Mouse (Mus musculus): Measurements from ENCODE around the gene Acan. TPM values are rescaled to one million over a fixed set of nuclear protein-coding genes. Genes with fewer than 3 reads are reported as not detected.

Gene Acan
- polyA plus RNA-seq, 1 experiment from 2014 or later, result 0.12 TPM

GRCm38 (mm10) chr7:79147011-79147837 is 93.9 kb downstream of the Acan start:
- no peak for ATAC-seq
- 49% methylated on average over 12 of the region's 12 CpGs for WGBS
- Histone ChIP-seq H3K4me2 (replicated peaks; ENCODE audit: low read depth, low read length) (peak overlapping the region; percentile 75), H3K9me3 (ENCODE audit: low read length) (no peaks in the 10 kb centered on the region), H3K4me3 (ENCODE audit: low read depth, low read length) (0 out of 2 replicates have a peak overlapping the region, but pooled peaks have one; percentile 73), H3K27ac (ENCODE audit: low read length) (no peak overlapping the region), H3K36me3 (ENCODE audit: insufficient read depth, low read length) (no peaks in the 10 kb centered on the region), H3K27me3 (replicated peaks; ENCODE audit: insufficient read depth, low read length) (no peaks in the 10 kb centered on the region), H3K4me1 (ENCODE audit: insufficient read depth, low read depth, low read length) (no peaks in the 10 kb centered on the region), H3K9ac (replicated peaks; ENCODE audit: low read depth) (no peak overlapping the region)
- DNase-seq (ENCODE audit: low spot score), result no peak
- TF ChIP-seq EP300 (IDR thresholded peaks at IDR 0.05) (no peak), CTCF (IDR thresholded peaks at IDR 0.05) (no peak)

GRCm38 (mm10) chr7:79147931-79148653 is 94.8 kb downstream of the Acan start:
- Histone ChIP-seq H3K9me3 (ENCODE audit: low read length) (no peaks in the 10 kb centered on the region), H3K4me2 (replicated peaks; ENCODE audit: low read depth, low read length) (peak overlapping the region; percentile 75), H3K4me1 (ENCODE audit: insufficient read depth, low read depth, low read length) (no peaks in the 10 kb centered on the region), H3K9ac (replicated peaks; ENCODE audit: low read depth) (peak overlapping the region; percentile 65), H3K27ac (ENCODE audit: low read length) (peak overlapping the region; percentile 86), H3K36me3 (ENCODE audit: insufficient read depth, low read length) (no peaks in the 10 kb centered on the region), H3K27me3 (replicated peaks; ENCODE audit: insufficient read depth, low read length) (no peaks in the 10 kb centered on the region), H3K4me3 (ENCODE audit: low read depth, low read length) (peak overlapping the region; percentile 73)
- ATAC-seq, result peak; percentile 12; the same call in 1 of the 2 replicates
- TF ChIP-seq EP300 (IDR thresholded peaks at IDR 0.05) (no peak), CTCF (IDR thresholded peaks at IDR 0.05) (no peak)
- peak; percentile 52 for DNase-seq (ENCODE audit: low spot score)
- WGBS, result 4% methylated on average over 20 of the region's 20 CpGs

GRCm38 (mm10) chr7:79148711-79149266 is 95.5 kb downstream of the Acan start, which contains the start of gene Mfge8:
Mfge8 (minus strand) TSS chr7:79149060.
- no peaks in the 10 kb centered on the region for H3K4me1 ChIP-seq (ENCODE audit: insufficient read depth, low read depth, low read length)
- peak within 1 kb of the TSS; percentile 65 for H3K9ac ChIP-seq (replicated peaks; ENCODE audit: low read depth)
- H3K36me3 ChIP-seq (ENCODE audit: insufficient read depth, low read length), result no peaks in the 10 kb centered on the region
- H3K27ac ChIP-seq (ENCODE audit: low read length), result peak within 1 kb of the TSS; percentile 86
- WGBS, result 3% methylated on average over 39 of the region's 39 CpGs
- TF ChIP-seq CTCF (IDR thresholded peaks at IDR 0.05), result peak; percentile 1; the same call in 1 of the 2 replicates
- no peak for TF ChIP-seq EP300 (IDR thresholded peaks at IDR 0.05)
- peak; percentile 96 for DNase-seq (ENCODE audit: low spot score)
- H3K4me3 ChIP-seq (ENCODE audit: low read depth, low read length), result peak within 1 kb of the TSS; percentile 73
- H3K4me2 ChIP-seq (replicated peaks; ENCODE audit: low read depth, low read length), result peak within 1 kb of the TSS; percentile 75
- H3K27me3 ChIP-seq (replicated peaks; ENCODE audit: insufficient read depth, low read length), result no peaks in the 10 kb centered on the region
- no peaks in the 10 kb centered on the region for H3K9me3 ChIP-seq (ENCODE audit: low read length)
- ATAC-seq, result peak; percentile 98

- no peak overlapping the region for H3K4me3 ChIP-seq (ENCODE audit: low read depth, low read length)
- no peak for TF ChIP-seq CTCF (IDR thresholded peaks at IDR 0.05)
- TF ChIP-seq EP300 (IDR thresholded peaks at IDR 0.05), result no peak
- H3K4me2 ChIP-seq (replicated peaks; ENCODE audit: low read depth, low read length), result no peak overlapping the region
- no peaks in the 10 kb centered on the region for H3K27me3 ChIP-seq (replicated peaks; ENCODE audit: insufficient read depth, low read length)
- no peaks in the 10 kb centered on the region for H3K9me3 ChIP-seq (ENCODE audit: low read length)
- no peak for ATAC-seq
- no peak overlapping the region for H3K9ac ChIP-seq (replicated peaks; ENCODE audit: low read depth)
- no peak overlapping the region for H3K27ac ChIP-seq (ENCODE audit: low read length)
- no peaks in the 10 kb centered on the region for H3K36me3 ChIP-seq (ENCODE audit: insufficient read depth, low read length)
- WGBS, result 39% methylated on average over 6 of the region's 6 CpGs
- H3K4me1 ChIP-seq (ENCODE audit: insufficient read depth, low read depth, low read length), result no peaks in the 10 kb centered on the region
- no peak for DNase-seq (ENCODE audit: low spot score)
Observed at GRCm38 (mm10) chr7:79149522-79149921, 96.2 kb downstream of the Acan start.

- no peaks in the 10 kb centered on the region for H3K4me1 ChIP-seq (ENCODE audit: insufficient read depth, low read depth, low read length)
- H3K9ac ChIP-seq (replicated peaks; ENCODE audit: low read depth), result no peak overlapping the region
- H3K27me3 ChIP-seq (replicated peaks; ENCODE audit: insufficient read depth, low read length), result no peaks in the 10 kb centered on the region
- no peaks in the 10 kb centered on the region for H3K36me3 ChIP-seq (ENCODE audit: insufficient read depth, low read length)
- H3K9me3 ChIP-seq (ENCODE audit: low read length), result no peaks in the 10 kb centered on the region
- 43% methylated on average over 1 of the region's 1 CpGs for WGBS
- DNase-seq (ENCODE audit: low spot score), result no peak
- H3K27ac ChIP-seq (ENCODE audit: low read length), result no peak overlapping the region
- no peak for TF ChIP-seq CTCF (IDR thresholded peaks at IDR 0.05)
- TF ChIP-seq EP300 (IDR thresholded peaks at IDR 0.05), result no peak
- H3K4me3 ChIP-seq (ENCODE audit: low read depth, low read length), result no peak overlapping the region
- no peak for ATAC-seq
- no peak overlapping the region for H3K4me2 ChIP-seq (replicated peaks; ENCODE audit: low read depth, low read length)
Observed at GRCm38 (mm10) chr7:79159406-79159805, 106.1 kb downstream of the Acan start.

Other genes starting within 250 kb of the Acan start
- 7.8 and 8.5 TPM in 2 replicates for gene Det1, start 206.2 kb upstream of the Acan start, polyA plus RNA-seq (2015; fragmentation: Nextera tagmentation; extraction: Ambion mirVana)
- 19.9 and 20.0 TPM in 2 replicates for gene Aen, start 157.6 kb upstream of the Acan start, polyA plus RNA-seq (2015; fragmentation: Nextera tagmentation; extraction: Ambion mirVana)
- 31.0 and 38.5 TPM in 2 replicates for gene Isg20, start 140.1 kb upstream of the Acan start, polyA plus RNA-seq (2015; fragmentation: Nextera tagmentation; extraction: Ambion mirVana)
- gene Hapln3, start 77.5 kb downstream of the Acan start, polyA plus RNA-seq (2015; fragmentation: Nextera tagmentation; extraction: Ambion mirVana), result 0.17 TPM in 1 of 2 replicates, not detected in the other
- gene Mfge8, start 95.6 kb downstream of the Acan start, polyA plus RNA-seq (2015; fragmentation: Nextera tagmentation; extraction: Ambion mirVana), result 312 and 318 TPM in 2 replicates
- gene Abhd2, start 219.7 kb downstream of the Acan start, polyA plus RNA-seq (2015; fragmentation: Nextera tagmentation; extraction: Ambion mirVana), result 22.8 and 25.2 TPM in 2 replicates

All from lung, postnatal 0 days (tissue).